Mouse (Mus musculus) midbrain, embryonic 16.5 days (tissue): ENCODE measurements around the gene Cd44. TPM values are rescaled to one million over a fixed set of nuclear protein-coding genes. Genes with fewer than 3 reads are reported as not detected.

Source experiments
- ATAC-seq: fragments of 200-750 bp; cut with Nextera tagmentation; 2 replicates; pipeline ENCODE4 v1.8.0; 2017; ENCODE audit warnings: moderate TSS enrichment
- H3K27ac ChIP-seq: fragments of 300-500 bp; sonication (generic); 2 replicates; pipeline ENCODE4 v1.5.1; 2014; ENCODE audit warnings: mild to moderate bottlenecking, low read length, mixed read lengths
- H3K27me3 ChIP-seq: fragments of 300-500 bp; sonication (generic); 2 replicates; pipeline ENCODE4 v1.6.1; 2014; ENCODE audit warnings: low read depth, low read length, mixed read lengths; ENCODE audit not compliant: control insufficient read depth, insufficient read depth
- H3K36me3 ChIP-seq: fragments of 300-500 bp; sonication (generic); 2 replicates; pipeline ENCODE4 v1.6.1; 2014; ENCODE audit warnings: mild to moderate bottlenecking, low read length, moderate library complexity, mixed read lengths; ENCODE audit not compliant: control insufficient read depth, insufficient read depth
- H3K4me1 ChIP-seq: fragments of 300-500 bp; sonication (generic); 2 replicates; pipeline ENCODE4 v1.6.1; 2014; ENCODE audit warnings: mild to moderate bottlenecking, low read length, mixed read lengths; ENCODE audit not compliant: control insufficient read depth, insufficient read depth
- H3K4me2 ChIP-seq: fragments of 300-500 bp; sonication (generic); 2 replicates; pipeline ENCODE4 v1.6.1; 2014; ENCODE audit warnings: mild to moderate bottlenecking, low read length, mixed read lengths
- H3K4me3 ChIP-seq: fragments of 300-500 bp; sonication (generic); 2 replicates; pipeline ENCODE4 v1.5.1; 2014; ENCODE audit warnings: low read depth, mild to moderate bottlenecking, low read length, moderate library complexity, mixed read lengths
- H3K9ac ChIP-seq: fragments of 300-500 bp; sonication (generic); 2 replicates; pipeline ENCODE4 v1.6.1; 2014; ENCODE audit warnings: low read depth, low read length, mixed read lengths
- H3K9me3 ChIP-seq: fragments of 300-500 bp; sonication (generic); replicated peaks from 2 replicates; pipeline ENCODE4 v1.6.1; 2014; ENCODE audit warnings: mild to moderate bottlenecking, low read length, mixed read lengths; ENCODE audit not compliant: control insufficient read depth, poor library complexity, severe bottlenecking
- WGBS: fragments of 180-500 bp; shearing (Covaris S2); extraction: QIAGEN DNeasy Blood & Tissue Kit; methylation state at CpG from one replicate; pipeline ENCODE4 v1.1.7; 2014; 5-methylcytosine and 5-hydroxymethylcytosine counted together
- polyA plus RNA-seq: library from polyadenylated mRNA; unstranded; fragments of >200 nt; fragmentation: Nextera tagmentation; extraction: Ambion mirVana; gene quantifications from 2 replicates; pipeline ENCODE4 v1.2.1, GENCODE M21; 2015

Cd44 gene
- polyA plus RNA-seq, 1 experiment from 2014 or later, result 2.5 TPM

- no peak overlapping the region for H3K4me2 ChIP-seq
- H3K4me1 ChIP-seq, result no peaks in the 10 kb centered on the region
- H3K27ac ChIP-seq, result no peak overlapping the region
- H3K4me3 ChIP-seq, result no peak overlapping the region
- H3K9me3 ChIP-seq, result no peaks in the 10 kb centered on the region
- no peak for ATAC-seq
- no peak overlapping the region for H3K9ac ChIP-seq
- 91% methylated on average over 1 of the region's 1 CpGs for WGBS
- no peaks in the 10 kb centered on the region for H3K27me3 ChIP-seq
- H3K36me3 ChIP-seq, result no peaks in the 10 kb centered on the region
Measured at GRCm38 (mm10) chr2:102887137-102887536, 14.3 kb downstream of the Cd44 start.

- no peak overlapping the region for H3K9ac ChIP-seq
- 94% methylated on average over 6 of the region's 6 CpGs for WGBS
Measured at GRCm38 (mm10) chr2:102886306-102886935, 15.0 kb downstream of the Cd44 start.

GRCm38 (mm10) chr2:102882597-102883272 is 18.7 kb downstream of the Cd44 start:
- no peak overlapping the region for H3K9ac ChIP-seq
- no peak overlapping the region for H3K4me2 ChIP-seq
- 48% methylated on average over 6 of the region's 6 CpGs for WGBS
- H3K9me3 ChIP-seq, result no peaks in the 10 kb centered on the region
- no peaks in the 10 kb centered on the region for H3K36me3 ChIP-seq
- H3K27ac ChIP-seq, result no peak overlapping the region
- ATAC-seq, result no peak
- H3K27me3 ChIP-seq, result no peaks in the 10 kb centered on the region
- no peak overlapping the region for H3K4me3 ChIP-seq
- no peaks in the 10 kb centered on the region for H3K4me1 ChIP-seq

More at GRCm38 (mm10) chr2:102886306-102886935, 15.0 kb downstream of the Cd44 start:
- Histone ChIP-seq H3K9me3 (no peaks in the 10 kb centered on the region), H3K27me3 (no peaks in the 10 kb centered on the region), H3K36me3 (no peaks in the 10 kb centered on the region), H3K27ac (no peak overlapping the region), H3K4me2 (no peak overlapping the region), H3K4me3 (no peak overlapping the region), H3K4me1 (no peaks in the 10 kb centered on the region)
- no peak for ATAC-seq

GRCm38 (mm10) chr2:102882004-102882588 is 19.4 kb downstream of the Cd44 start:
- no peaks in the 10 kb centered on the region for H3K36me3 ChIP-seq
- no peak overlapping the region for H3K9ac ChIP-seq
- H3K4me2 ChIP-seq, result no peak overlapping the region
- H3K4me3 ChIP-seq, result no peak overlapping the region
- no peaks in the 10 kb centered on the region for H3K27me3 ChIP-seq
- no peaks in the 10 kb centered on the region for H3K4me1 ChIP-seq
- no peaks in the 10 kb centered on the region for H3K9me3 ChIP-seq
- no peak overlapping the region for H3K27ac ChIP-seq
- WGBS, result 75% methylated on average over 8 of the region's 8 CpGs
- no peak for ATAC-seq

- H3K9ac ChIP-seq, result no peak overlapping the region
- peaks cover 4% of the 10 kb centered on the region; the same call in 1 of the 2 replicates for H3K4me1 ChIP-seq
- no peaks in the 10 kb centered on the region for H3K9me3 ChIP-seq
- no peak for ATAC-seq
- no peak overlapping the region for H3K4me2 ChIP-seq
- H3K4me3 ChIP-seq, result no peak overlapping the region
- H3K27me3 ChIP-seq, result no peaks in the 10 kb centered on the region
- 55% methylated on average over 2 of the region's 2 CpGs for whole genome bisulfite sequencing
- H3K36me3 ChIP-seq, result no peaks in the 10 kb centered on the region
- H3K27ac ChIP-seq, result no peak overlapping the region
Measured at GRCm38 (mm10) chr2:102878513-102878912, 23.0 kb downstream of the Cd44 start.

GRCm38 (mm10) chr2:102877463-102877862 is 24.0 kb downstream of the Cd44 start:
- H3K9me3 ChIP-seq, result no peaks in the 10 kb centered on the region
- no peak for ATAC-seq
- H3K4me3 ChIP-seq, result no peak overlapping the region
- peaks cover 4% of the 10 kb centered on the region; the same call in 1 of the 2 replicates for H3K4me1 ChIP-seq
- H3K36me3 ChIP-seq, result no peaks in the 10 kb centered on the region
- WGBS, result 96% methylated on average over 4 of the region's 4 CpGs
- no peak overlapping the region for H3K9ac ChIP-seq
- H3K4me2 ChIP-seq, result no peak overlapping the region
- no peak overlapping the region for H3K27ac ChIP-seq
- no peaks in the 10 kb centered on the region for H3K27me3 ChIP-seq

- Histone ChIP-seq H3K9me3 (no peaks in the 10 kb centered on the region), H3K9ac (no peak overlapping the region), H3K27ac (no peak overlapping the region), H3K4me2 (no peak overlapping the region), H3K27me3 (no peaks in the 10 kb centered on the region), H3K4me1 (peaks cover 4% of the 10 kb centered on the region; the same call in 1 of the 2 replicates), H3K36me3 (no peaks in the 10 kb centered on the region), H3K4me3 (no peak overlapping the region)
- 92% methylated on average over 1 of the region's 1 CpGs for WGBS
- no peak for ATAC-seq
Measured at GRCm38 (mm10) chr2:102876141-102876540, 25.3 kb downstream of the Cd44 start.

GRCm38 (mm10) chr2:102873848-102874247 is 27.6 kb downstream of the Cd44 start:
- Histone ChIP-seq H3K4me3 (no peak overlapping the region), H3K4me1 (peaks cover 4% of the 10 kb centered on the region; the same call in 1 of the 2 replicates), H3K27ac (no peak overlapping the region), H3K36me3 (no peaks in the 10 kb centered on the region), H3K9me3 (no peaks in the 10 kb centered on the region), H3K9ac (no peak overlapping the region), H3K4me2 (no peak overlapping the region), H3K27me3 (no peaks in the 10 kb centered on the region)
- WGBS, result 41% methylated on average over 4 of the region's 4 CpGs
- ATAC-seq, result no peak

GRCm38 (mm10) chr2:102873194-102873593 is 28.3 kb downstream of the Cd44 start:
- ATAC-seq, result no peak
- H3K9me3 ChIP-seq, result no peaks in the 10 kb centered on the region
- H3K4me1 ChIP-seq, result peaks cover 4% of the 10 kb centered on the region; the same call in 1 of the 2 replicates
- H3K36me3 ChIP-seq, result no peaks in the 10 kb centered on the region
- H3K4me2 ChIP-seq, result no peak overlapping the region
- WGBS, result 87% methylated on average over 4 of the region's 4 CpGs
- H3K9ac ChIP-seq, result no peak overlapping the region
- no peak overlapping the region for H3K4me3 ChIP-seq
- H3K27me3 ChIP-seq, result no peaks in the 10 kb centered on the region
- H3K27ac ChIP-seq, result no peak overlapping the region
